Comparison of ENCODE assay signal across 8 mouse cellular contexts in genomic region chr13:16011372-16012242, GRCm38 (mm10). TPM values are rescaled to one million over a fixed set of nuclear protein-coding genes. Genes with fewer than 3 reads are reported as not detected.
DNase-seq lines count a peak whose midpoint lies in the region; ATAC-seq lines count a peak whose summit lies in the region.

Gene Inhba, plus strand, starts transcription at chr13:16011851.

- peak within 1 kb of the TSS; percentile 66 for H3K9ac ChIP-seq in limb, embryonic 13.5 days
- peak within 1 kb of the TSS; percentile 51 for H3K9ac ChIP-seq in midbrain, embryonic 13.5 days (replicated peaks)
- H3K9ac ChIP-seq in stomach, embryonic 15.5 days, result peak within 1 kb of the TSS; percentile 32

- peaks cover 40% of the 10 kb centered on the region for H3K4me1 ChIP-seq in limb, embryonic 13.5 days
- H3K4me1 ChIP-seq in midbrain, embryonic 13.5 days (replicated peaks), result peaks cover 14% of the 10 kb centered on the region
- H3K4me1 ChIP-seq in stomach, embryonic 15.5 days, result no peaks in the 10 kb centered on the region

- peak within 1 kb of the TSS; percentile 49 for H3K4me3 ChIP-seq in limb, embryonic 13.5 days
- peak within 1 kb of the TSS; percentile 43 for H3K4me3 ChIP-seq in midbrain, embryonic 13.5 days (replicated peaks)
- peak within 1 kb of the TSS; percentile 52 for H3K4me3 ChIP-seq in stomach, embryonic 15.5 days (replicated peaks)

- ATAC-seq in inflammation-experienced regulatory T-cells, adult 6 months, result peak; percentile 22
- peak; percentile 59 for ATAC-seq in limb, embryonic 13.5 days (ENCODE audit: low FRiP score, low read depth)
- ATAC-seq in midbrain, embryonic 13.5 days, result peak; percentile 86
- ATAC-seq in stomach, embryonic 15.5 days (ENCODE audit: insufficient read depth, low FRiP score, low read depth), result peak; percentile 24; the same call in 1 of the 2 replicates

- H3K27me3 ChIP-seq in limb, embryonic 13.5 days, result peaks cover 26% of the 10 kb centered on the region
- peaks cover 36% of the 10 kb centered on the region for H3K27me3 ChIP-seq in midbrain, embryonic 13.5 days
- H3K27me3 ChIP-seq in stomach, embryonic 15.5 days (replicated peaks), result 0 out of 2 replicates have a peak, but pooled peaks cover 6% of the 10 kb centered on the region

- 5% methylated on average over 31 of the region's 31 CpGs for WGBS in limb, embryonic 13.5 days
- 6% methylated on average over 31 of the region's 31 CpGs for WGBS in midbrain, embryonic 13.5 days
- 9% methylated on average over 31 of the region's 31 CpGs for WGBS in stomach, embryonic 15.5 days

- 0 out of 2 replicates have a peak within 1 kb of the TSS, but pooled peaks have one; percentile 11 for H3K27ac ChIP-seq in limb, embryonic 13.5 days
- no peak within 1 kb of the TSS for H3K27ac ChIP-seq in midbrain, embryonic 13.5 days
- peak within 1 kb of the TSS; percentile 32; the same call in 1 of the 2 replicates for H3K27ac ChIP-seq in stomach, embryonic 15.5 days

- no peaks in the 10 kb centered on the region for H3K9me3 ChIP-seq in limb, embryonic 13.5 days
- no peaks in the 10 kb centered on the region for H3K9me3 ChIP-seq in midbrain, embryonic 13.5 days
- no peaks in the 10 kb centered on the region for H3K9me3 ChIP-seq in stomach, embryonic 15.5 days

- peak within 1 kb of the TSS; percentile 85 for H3K4me2 ChIP-seq in limb, embryonic 13.5 days (replicated peaks)
- peak within 1 kb of the TSS; percentile 75 for H3K4me2 ChIP-seq in midbrain, embryonic 13.5 days (replicated peaks)
- peak within 1 kb of the TSS; percentile 96 for H3K4me2 ChIP-seq in stomach, embryonic 15.5 days

- no peaks in the 10 kb centered on the region for H3K36me3 ChIP-seq in limb, embryonic 13.5 days
- H3K36me3 ChIP-seq in midbrain, embryonic 13.5 days, result no peaks in the 10 kb centered on the region
- H3K36me3 ChIP-seq in stomach, embryonic 15.5 days, result no peaks in the 10 kb centered on the region

- peak; percentile 46 to 66 for DNase-seq in left cerebral cortex, adult 18-20 months (ENCODE audit: low spot score in 2 of 2)
- DNase-seq in left cerebral cortex, adult 11 months (ENCODE audit: low spot score), result no peak
- peak; percentile 54 to 60 for DNase-seq in cerebellum, postnatal 36 days
- DNase-seq in gastrocnemius, postnatal 25 days, result peak; percentile 10

RNA-seq across cellular contexts. Expression of gene Inhba, which starts in this region (rescaled TPM):
- 10 to 100 TPM; 15.2 to 28.4 TPM for total RNA-seq in left cerebral cortex, adult 18-20 months (2021)
- 1 to 10 TPM; 1.5 to 1.8 TPM for total RNA-seq in gastrocnemius, postnatal 25 days (2021)
- under 1 TPM in 1 of 3 experiments, not detected in 2; 0.38 TPM for polyA plus RNA-seq in inflammation-experienced regulatory T-cells, adult 6 months (2017; shearing (Covaris generic))
- 13.8 and 15.8 TPM in 2 replicates for polyA plus RNA-seq in limb, embryonic 13.5 days (2015; fragmentation: Nextera tagmentation; extraction: Ambion mirVana)
- polyA plus RNA-seq in midbrain, embryonic 13.5 days (2015; fragmentation: Nextera tagmentation; extraction: Ambion mirVana), result 0.17 and 0.23 TPM in 2 replicates
- 3.0 and 3.5 TPM in 2 replicates for polyA plus RNA-seq in stomach, embryonic 15.5 days (2015; fragmentation: Nextera tagmentation; extraction: Ambion mirVana)

Comparison
In these comparisons a context has a peak if more than half of its experiments do, and no peak if none do; other contexts are left out.
1. RNA of gene Inhba (total RNA-seq): 15.2 to 28.4 TPM in left cerebral cortex, adult 18-20 months; 1.5 to 1.8 TPM in gastrocnemius, postnatal 25 days; every median in the first group is over 4 times any median in the second.
2. Peak in ATAC-seq in inflammation-experienced regulatory T-cells, adult 6 months; RNA of the gene not detected or under 1 TPM.
3. Peak in ATAC-seq, H3K4me3 ChIP-seq, H3K9ac ChIP-seq and H3K4me2 ChIP-seq in midbrain, embryonic 13.5 days; RNA of the gene not detected or under 1 TPM.
4. ATAC-seq: peak in every context shown above with its lines; median percentile 86 in midbrain, embryonic 13.5 days; 59 in limb, embryonic 13.5 days; 24 in stomach, embryonic 15.5 days; 22 in inflammation-experienced regulatory T-cells, adult 6 months.
5. Peak in every context shown above with its lines, with median percentiles within 50 percentile points of each other: H3K4me2 ChIP-seq, H3K4me3 ChIP-seq and H3K9ac ChIP-seq.